Mouse (Mus musculus) frontal cortex, adult (tissue): ENCODE data around the gene Rimbp2.

Experiments
- ATAC-seq: cut with Nextera tagmentation; 2 replicates; pipeline ENCODE4 v1.9.2; 2017; ENCODE audit warnings: mild to moderate bottlenecking, moderate library complexity, mixed read lengths; ENCODE audit not compliant: low TSS enrichment

The Rimbp2 gene

DNA sequence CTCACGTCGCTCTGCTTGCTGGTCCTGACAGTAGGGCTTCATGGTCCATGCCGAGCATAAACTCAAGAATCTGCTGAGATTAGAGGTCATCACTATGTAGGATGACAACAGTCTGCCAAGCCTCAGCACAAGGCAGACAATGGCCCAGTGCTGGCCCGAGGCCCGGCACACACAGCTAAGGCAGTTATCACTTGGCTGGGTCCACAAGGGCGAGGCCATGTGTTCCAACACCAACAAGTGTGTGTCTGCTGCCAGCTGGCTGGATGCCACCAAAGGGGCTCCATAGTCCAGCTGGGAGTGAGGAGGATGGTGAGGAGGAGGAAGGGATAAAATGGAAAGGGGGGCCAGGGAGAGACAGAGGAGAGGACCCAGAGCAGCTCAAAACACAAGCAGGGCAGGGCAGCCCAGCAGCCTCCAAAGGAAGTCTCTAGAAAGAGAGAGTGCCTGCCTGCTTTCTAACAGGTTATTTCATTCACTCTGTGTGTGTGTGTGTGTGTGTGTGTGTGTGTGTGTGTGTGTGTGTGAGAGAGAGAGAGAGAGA lies 17.9 kb downstream of the Rimbp2 start:
- ATAC-seq = no peak; the same call in 1 of the 2 replicates

DNA sequence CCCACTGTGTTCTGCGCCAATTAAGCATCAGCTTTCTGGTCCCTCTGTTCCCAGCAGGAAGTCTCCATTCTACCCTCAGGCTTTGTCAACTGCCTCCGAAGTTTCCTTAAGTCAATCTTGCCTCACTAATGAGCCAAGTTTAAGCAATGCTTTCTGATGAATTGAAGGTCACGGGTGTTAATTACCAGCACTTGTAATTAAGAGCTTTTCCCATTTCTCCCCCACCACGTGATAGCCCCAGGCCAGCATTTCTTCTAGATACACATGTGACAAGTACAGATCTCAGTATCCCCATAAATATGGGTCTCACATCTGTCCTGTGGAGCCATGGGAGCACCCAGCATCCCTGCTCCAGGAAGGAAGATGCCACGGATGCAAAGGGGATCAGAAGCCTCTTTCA lies 20.5 kb downstream of the Rimbp2 start:
- no peak for ATAC-seq

DNA sequence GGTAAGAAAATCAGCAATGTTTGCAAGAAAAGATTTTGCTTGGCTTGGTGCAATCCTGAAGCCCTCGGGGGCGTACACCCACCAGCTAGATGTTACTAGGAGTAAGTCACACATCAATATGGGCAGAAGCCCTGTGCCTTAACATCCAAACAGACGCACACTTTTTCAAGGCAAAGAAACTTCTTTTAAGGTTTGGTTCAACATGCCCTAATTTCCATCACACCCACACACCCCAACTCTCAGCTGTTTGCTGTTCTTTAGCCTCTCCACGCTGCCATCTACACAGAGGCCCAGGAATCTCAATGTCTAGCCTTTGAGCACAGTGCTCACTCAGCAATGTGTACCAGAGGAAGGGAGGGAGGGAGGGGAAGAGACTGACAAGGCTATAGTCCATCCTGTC lies 28.2 kb downstream of the Rimbp2 start:
- ATAC-seq = peak; percentile 62

DNA sequence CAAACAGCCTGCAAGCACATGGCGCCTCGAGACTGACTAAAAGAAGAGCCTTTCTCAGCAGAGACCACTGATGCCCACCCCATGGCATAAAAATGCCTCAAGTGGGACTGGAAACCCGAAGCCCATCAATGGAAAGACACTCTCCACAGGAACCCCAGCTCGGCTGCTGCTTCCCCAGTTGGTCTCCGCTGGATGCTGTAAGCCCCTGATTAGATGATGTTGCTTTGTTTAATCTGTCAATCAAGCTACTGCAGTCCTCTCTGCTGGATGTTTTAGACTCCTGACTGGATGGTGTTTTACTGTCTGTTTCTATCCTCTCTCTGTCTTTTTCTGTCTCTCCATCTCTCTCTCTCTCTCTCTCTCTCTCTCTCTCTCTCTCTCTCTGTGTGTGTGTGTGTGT lies 33.2 kb downstream of the Rimbp2 start:
- ATAC-seq = no peak

DNA sequence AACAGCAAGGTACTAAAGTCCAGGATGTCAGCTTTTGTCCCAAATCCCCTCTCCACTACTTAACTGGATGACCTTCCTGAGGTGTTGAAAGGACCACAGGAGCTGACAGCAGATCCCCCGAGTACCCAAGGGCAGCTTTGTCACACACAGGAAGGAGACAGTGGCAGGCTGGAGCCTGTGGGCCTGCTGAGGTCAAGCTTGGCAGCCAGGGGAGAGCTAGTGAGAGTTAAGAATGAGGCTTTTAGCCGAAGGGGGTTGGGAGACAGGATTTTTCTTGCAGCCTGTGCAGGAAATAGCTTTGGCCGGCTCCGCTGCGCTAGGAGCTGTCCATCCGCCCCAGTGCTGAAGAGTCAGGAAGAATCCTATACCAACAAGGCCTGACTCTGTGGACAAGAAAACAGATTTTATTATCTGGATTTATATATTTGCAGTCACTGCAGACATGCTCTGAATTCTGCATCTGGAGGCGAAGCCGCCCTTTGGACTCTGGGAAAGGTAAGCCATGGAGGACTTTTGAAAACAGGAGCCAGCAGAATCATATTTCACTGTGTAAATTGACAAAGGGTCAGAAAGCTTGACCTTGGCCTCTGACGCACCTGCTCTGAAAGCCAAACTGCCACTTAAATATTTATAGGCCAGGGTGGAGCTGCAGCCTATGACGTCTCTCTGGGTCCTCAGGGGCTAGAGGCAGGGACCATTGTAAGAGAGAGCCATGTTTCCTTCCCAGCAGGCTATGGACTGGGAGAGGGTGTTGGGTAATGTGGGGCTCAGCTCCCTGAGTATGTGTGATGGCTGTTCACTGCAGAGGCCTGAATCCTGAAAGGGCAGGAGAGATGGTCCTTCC lies 35.9 kb downstream of the Rimbp2 start:
- no peak for ATAC-seq

DNA sequence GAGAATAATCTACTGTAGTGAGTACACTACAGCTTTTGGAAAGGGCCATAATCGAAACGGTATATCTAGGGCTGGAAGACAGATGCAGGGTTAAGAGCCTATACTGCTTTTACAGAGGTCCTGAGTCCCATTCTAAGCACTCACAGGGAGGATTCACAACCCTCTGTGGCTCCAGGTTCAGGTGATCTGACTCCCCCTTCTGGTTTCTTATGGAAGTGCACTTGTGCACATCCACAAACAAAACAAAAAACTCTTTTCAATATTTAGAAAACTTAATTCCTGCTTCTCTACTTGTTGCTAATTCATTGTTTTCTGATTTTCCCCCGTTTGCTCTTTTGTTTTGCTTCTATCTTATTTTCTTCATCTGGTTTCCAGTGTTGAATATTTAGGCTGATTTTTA lies 39.5 kb downstream of the Rimbp2 start:
- no peak for ATAC-seq

DNA sequence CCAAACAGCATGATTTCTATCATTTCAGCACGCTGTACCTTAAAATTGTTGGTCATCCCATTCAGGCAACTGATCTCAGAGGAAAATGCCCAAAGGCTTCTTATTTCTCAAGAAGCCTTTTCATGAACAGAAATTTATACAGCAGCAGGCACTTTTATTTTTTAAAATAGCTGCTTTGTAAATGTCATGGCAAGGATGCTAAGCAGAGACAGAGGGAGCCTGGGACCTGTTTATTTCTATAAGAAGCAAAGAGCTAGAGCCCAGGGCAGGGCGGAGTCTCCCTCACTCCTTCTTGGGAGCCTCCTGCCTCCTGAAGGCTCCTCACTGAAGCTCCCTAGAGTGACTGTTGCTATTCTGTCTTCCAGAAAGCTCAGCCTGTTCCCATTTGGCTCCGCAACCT lies 40.9 kb downstream of the Rimbp2 start:
- ATAC-seq = peak; percentile 45; the same call in 1 of the 2 replicates

DNA sequence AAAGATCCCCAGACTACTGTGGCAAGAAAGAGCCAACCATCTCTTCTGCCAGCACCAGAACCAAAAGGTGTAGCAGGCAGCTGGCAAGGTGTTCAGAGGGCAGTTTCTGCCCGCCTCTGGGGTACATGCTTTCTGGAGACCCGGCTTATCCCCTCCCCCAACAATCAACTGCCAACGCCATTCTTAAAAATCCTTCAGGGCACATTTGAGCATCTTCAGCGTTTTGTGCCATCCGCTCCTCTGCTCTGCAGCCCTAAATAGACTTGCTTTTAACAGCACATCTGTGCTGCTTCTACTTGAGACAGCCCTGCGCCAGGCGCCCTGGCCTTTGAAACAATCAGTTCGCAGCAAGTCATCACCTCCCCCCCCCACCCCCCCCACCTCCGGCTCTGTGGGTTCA lies 41.7 kb downstream of the Rimbp2 start:
- peak; percentile 62 for ATAC-seq

DNA sequence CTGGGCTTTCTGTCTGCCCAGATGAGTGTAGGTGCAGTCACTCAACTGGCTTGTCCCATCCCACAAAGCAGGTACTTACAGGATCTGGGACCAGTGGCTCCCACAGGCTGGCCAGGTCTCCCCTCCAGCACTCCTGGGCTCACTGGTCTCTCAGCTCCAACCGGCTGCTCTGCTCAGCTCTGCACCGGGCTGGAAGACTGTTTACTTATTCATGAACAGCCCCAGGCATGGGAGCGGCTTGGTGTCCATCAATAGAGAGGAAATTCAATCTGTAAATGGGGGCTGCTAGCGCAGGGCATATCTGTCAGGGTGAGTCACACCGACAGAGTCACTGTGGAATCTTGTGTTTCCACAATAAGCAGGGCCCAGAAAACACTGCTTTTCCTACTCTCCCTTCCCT lies 49.2 kb downstream of the Rimbp2 start:
- ATAC-seq = 0 out of 2 replicates have a peak, but pooled peaks have one; percentile 7

DNA sequence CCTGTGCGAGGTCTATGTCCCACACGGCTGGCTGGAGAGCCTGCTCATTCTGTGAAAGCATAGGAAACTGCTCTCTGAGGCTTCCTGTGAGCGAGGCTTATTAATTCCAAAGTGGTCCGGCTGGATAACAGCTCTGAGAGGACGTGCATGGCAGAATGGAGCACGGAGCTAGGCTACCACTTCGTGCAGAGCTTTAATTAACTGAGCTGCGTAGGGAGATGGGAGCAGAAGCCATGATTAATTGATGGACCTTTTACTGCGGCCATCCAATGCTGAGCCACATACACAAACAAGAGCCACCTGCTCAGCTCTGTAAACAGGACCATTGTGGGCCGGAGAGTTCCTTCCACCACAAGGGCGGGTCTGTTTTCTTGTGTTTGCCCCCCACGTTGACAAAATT lies 50.2 kb downstream of the Rimbp2 start:
- ATAC-seq = no peak

DNA sequence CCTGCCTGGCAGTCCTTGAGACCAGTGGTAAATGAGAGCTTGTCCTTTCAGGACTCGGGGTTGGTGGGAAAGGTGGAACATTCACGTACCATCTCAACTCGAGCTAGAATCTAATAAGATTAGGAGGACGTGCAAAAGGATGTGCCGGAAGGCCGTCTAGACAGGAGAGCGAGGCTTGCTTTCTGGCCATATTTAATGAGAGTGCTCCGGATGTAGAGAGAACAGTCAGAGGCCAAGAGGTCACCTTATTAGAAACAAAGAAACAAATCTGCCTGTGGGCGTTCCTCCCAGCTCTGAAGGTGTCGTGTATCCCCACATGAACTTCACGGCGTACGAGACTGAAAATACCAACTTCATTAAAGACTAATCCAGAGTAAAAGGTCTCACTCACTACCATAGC lies 53.3 kb downstream of the Rimbp2 start:
- no peak for ATAC-seq

DNA sequence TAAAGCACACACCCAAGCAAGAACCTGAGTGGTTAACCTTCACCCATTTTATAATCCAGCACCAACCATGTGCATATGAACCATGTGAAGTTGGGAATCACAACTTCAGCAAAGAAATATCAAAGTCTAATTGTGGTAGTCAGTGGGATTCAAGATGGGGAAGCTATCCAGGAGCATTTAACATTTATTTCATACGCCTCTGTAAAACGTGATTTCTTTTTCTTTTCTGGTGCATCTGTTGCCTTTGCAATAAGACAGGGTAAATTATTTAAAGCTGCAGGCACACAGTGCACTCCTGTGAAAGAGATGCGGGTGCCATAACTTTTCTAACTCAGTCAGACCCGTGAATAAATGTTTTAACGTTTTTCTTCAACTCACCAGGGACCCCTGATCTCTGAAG lies 58.4 kb downstream of the Rimbp2 start:
- ATAC-seq = peak; percentile 56

DNA sequence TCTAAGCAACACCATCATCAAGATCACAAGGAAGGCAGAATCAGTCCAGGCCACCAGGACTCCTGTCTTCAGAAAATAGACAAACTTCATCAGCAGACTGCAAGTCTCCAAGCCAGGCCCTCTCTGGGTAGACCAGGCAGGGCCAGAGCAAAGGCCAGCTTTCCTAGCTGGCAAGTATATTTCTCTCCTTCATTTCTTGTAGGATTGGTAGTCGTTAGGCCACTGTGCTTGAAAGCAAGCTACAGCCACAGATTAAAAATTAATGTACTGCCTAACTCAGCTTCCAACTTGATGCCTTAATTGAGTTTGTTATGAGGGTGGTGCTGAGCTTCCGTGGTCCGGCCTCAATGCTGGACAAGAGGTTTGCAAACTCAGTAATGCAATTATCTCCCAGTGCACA lies 65.7 kb downstream of the Rimbp2 start:
- ATAC-seq = no peak

DNA sequence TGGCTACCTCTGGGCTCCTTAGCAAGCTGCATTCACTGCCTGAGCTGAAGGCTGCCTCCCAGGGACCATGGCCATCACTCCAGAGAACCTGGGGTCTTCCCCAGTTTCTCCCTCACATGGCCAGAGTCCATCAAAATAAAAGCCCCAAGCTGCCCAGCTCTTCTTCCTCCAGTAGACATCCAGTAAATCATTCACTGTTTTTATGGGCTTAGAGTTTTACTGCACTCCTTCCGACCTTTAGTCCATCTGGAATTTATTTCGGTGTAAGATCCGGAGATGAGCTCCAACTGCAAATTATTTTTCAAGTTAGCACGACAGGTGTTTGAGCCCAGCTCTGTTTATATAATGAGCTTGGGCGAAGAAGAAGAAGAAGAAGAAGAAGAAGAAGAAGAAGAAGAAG lies 69.0 kb downstream of the Rimbp2 start:
- no peak for ATAC-seq

DNA sequence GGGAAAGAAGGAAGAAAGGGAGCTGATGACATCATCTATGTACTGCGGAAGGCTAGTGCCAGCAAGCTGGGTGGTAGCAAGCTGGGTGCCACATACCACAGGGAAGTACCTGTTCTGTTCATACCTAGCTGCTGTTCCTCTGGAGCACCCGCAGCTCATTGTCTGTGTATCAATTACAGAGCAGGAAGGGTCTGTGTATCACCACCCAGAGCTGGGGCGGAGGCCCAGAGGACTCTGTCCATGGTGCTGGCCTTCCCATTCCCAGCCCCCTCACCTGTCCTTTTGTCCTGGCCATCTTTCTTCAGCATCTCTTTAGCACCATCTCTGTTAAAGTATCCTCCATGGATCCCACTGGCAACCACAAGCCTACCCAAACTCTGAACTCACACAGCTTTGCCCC lies 74.2 kb downstream of the Rimbp2 start:
- ATAC-seq = no peak

DNA sequence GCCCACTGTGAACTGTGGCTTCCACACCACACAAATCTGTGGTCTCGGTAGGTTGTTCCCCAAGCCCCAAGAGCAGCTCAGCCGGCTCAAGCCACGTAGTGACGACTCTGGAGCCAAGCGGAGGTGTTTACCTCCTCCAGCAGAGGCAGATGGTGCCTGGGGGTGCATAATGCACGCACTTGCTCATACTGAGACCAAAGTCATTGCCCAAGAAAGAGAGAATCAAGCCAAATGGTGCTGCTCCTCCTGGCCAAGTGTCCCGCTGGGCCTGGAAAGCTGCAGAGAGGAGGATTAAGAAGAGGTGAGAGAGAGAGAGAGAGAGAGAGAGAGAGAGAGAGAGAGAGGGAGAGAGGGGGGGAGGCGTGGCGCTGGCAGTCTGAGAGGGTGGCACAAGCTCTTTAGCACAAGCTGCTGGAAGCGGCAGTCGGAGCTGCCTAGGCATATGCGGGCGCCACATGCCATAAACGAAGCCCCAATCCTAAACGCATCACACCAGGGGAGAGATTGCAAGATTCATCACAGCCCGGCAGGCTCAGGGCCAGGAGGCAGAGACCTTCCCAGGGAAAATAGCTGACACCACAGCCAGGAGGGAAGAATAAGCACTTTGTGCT lies 75.8 kb downstream of the Rimbp2 start:
- peak; percentile 79 for ATAC-seq

DNA sequence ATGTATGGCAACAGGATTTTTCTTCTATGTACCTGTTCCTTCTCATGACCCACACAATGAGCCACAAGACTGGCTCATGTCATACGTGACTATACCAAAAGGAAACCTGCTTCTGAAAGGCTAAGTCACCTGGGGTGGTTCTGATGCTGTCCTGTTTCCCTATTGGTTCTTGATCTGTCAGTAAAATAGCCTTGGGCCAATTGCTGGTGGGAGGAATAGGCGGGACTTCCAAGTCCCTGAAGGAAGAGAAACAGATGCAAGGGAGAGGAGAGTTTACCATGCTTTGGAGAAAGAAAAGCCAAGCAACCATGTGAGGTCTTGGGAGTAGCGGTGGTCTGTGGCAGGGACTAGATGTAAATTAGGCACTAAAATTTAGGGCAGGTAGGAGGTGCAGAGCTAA lies 81.6 kb downstream of the Rimbp2 start:
- peak; percentile 46; the same call in 1 of the 2 replicates for ATAC-seq

DNA sequence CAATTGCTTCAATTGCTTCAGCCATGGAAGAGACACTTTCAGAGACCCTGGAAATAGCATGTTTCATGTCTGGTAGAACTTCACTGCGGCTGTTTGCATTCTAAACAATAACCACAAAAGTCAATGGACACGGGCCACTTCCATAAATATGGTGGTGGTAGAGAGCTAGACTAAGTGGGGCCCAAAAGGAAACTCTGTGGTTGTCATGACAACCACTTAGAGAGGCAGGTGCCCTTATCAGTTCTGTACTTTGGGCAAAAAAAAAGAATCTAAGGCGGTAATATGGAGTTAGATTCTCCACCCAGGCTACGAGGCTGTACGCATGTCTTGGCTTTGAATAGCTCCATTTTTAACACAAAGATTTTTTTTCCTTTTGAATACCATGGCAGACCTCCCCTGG lies 86.5 kb downstream of the Rimbp2 start:
- ATAC-seq = no peak

DNA sequence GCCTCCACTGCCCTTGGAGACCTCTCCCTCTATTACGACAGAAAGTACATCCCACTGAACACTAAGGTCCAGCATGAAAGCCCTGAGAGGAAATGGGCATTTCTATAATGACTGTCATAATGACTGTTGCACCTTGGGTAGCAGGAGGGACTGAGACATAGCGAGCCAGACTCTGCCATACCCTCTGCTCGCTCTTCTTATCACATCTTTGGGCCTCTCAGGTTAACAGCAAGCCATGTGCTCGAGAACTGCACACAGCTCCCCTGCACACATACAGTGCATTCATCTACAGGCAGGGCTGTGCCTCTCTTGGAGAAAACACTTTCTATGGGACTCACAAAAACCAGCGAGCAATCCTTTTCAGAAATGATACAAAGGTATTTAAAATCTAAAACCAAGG lies 87.0 kb downstream of the Rimbp2 start:
- no peak for ATAC-seq

DNA sequence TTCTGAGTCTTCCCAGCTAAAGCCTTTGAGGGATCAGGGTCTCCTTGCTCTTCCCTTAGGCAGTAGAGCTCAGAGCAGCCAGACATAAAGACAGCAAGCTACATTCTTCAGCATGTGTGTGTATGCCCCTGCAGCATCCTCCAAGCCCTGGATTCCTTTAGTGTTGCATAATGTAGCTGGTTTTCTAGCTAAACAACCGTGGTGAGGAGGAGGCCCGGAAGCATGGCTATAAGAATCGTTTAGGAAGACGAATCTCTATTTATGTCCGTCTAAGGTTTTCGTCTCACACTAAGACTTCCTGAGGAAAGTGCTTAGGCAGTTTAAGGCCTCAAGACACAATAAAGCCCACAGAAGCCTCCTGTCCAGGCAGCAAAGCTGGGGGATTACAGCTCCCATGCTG lies 89.8 kb downstream of the Rimbp2 start:
- peak; percentile 88 for ATAC-seq

DNA sequence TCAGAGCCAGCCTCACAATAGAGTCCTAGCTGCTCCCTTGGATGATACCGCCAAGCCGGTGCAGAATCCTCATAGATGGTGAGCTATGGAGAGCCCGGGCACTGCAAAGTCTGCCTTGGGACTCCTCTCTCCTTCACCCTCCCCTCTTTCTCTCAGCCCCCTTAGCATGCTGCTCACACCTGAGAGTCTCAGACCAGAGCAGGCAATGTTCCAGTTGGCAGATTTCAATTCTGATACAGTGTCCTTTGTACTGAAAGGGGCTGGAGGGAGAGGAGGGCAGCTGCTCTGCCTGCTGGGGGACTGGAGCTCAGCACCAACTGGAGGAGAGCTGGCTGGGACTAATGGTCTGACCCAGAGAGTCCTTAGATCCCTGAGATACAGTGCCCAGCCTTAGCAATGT lies 92.4 kb downstream of the Rimbp2 start:
- ATAC-seq = no peak

DNA sequence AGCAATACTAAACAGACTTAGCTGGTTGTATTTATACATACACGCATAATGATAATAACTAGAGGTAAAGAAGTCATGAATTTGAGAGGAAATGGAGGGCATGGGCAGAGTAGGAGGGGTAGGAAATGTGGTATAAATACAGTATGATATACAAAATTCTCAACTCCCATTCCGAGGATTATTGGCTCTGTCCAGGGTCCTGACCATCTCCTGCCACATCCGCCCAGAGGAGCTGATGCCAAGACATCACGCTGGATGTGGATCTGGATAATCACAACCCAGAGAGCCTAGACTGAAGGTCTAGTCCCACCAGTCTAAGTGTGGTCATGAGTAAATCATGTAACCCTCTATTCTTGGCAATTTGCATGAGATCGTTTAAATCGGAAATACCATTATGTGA lies 100.5 kb downstream of the Rimbp2 start:
- no peak for ATAC-seq

DNA sequence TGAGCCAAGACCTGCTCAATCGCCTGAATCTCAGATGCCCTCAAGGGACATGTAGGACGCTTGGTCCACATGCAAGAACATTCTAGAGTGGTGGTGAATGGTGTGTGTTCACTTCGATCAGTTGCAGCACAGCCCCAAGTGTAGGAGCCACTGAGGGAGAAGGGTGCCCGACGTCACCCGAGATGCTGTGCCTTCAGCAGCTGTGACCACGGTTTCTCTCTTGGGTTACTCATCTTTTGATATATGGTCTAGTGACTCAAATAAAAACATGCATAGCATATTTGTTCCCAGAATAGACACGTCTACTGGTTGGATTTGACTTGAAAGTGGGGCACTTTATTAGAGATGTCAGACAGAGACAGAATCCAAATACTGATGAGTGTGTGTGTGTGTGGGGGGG lies 105.5 kb downstream of the Rimbp2 start:
- no peak for ATAC-seq
